Mouse (Mus musculus): Measurements from ENCODE around the gene Nlrc5.

The Nlrc5 gene

DNA sequence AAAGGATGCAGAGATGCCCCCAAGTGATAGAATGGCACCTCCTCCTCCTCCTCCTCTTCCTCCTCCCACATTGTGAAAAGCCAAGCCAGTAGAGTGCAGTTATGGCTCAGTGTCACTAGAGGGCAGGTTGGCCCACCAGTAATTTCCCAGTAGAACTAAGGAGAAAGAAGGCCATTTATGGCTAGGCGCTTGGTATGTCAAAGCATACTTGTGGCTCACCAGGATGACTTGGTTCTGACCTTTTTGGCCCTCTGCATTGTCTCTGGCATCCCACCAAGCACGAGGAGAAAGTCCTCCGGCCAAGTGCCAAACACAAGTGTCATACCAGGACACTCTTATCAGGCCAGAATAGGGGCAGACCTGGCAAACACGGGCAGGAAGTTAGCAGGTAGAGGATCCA, 94.1 kb downstream of the Nlrc5 start:
- DNase-seq (ENCODE audit: low read depth, low spot score) = no peak

DNA sequence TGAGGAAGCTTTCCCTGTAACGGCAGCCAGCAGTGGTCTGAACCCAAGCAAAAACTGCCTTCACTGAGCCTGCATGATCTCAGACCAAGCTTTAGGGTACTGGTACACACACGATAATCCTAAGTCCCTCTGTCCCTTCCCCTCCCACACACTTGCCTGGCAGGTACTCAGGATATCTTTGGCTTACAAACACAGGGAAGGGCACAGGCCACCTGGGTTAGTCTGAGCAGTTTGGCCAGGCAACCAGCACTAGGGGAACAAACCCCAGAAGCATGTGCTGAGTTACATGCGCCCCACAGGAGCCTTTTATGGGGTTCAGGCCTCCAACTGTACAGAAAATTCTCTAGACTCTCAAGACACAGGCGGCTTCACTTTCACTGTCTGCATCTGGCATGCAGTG, 95.7 kb downstream of the Nlrc5 start:
- DNase-seq (ENCODE audit: low read depth, low spot score) = no peak

DNA sequence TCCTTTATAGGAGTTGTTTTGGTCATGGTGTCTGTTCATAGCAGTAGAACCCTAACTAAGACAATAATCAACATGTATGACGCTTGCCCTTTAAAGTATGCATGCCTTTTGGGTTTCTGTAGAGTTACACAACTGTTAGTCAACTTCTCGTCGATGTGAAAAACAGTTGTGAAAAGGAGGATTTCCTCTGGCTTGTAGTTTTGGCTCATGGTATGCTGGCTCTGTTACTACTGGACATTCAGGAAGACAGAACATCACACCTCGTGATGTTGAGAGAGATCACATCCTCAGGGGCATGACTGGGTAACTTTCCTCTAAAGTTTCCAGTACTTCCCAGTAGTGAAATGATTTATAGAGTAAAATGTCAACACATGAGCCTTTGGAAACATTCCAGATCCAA, 96.5 kb downstream of the Nlrc5 start:
- DNase-seq (ENCODE audit: low read depth, low spot score) = no peak

DNA sequence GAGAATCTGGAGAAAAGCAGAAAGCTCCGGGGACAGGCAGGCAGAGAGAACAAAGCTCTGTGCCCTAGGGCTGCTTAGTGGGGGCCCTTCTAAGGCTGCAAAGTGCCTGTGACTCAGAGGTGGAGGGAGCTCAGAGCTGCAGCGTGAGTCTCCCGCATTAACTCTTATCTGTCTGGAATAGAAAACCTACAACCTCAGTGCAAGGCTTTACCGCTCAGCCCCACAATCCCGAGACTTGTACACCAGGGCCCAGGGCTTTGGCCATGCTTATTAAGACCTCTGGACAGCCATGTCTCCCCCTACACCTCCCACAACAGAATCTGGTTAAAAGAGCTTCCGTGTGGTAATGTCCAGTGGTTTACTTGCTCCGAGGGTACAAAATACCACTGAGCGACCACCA, 97.8 kb downstream of the Nlrc5 start:
- no peak for DNase-seq (ENCODE audit: low read depth, low spot score)

DNA sequence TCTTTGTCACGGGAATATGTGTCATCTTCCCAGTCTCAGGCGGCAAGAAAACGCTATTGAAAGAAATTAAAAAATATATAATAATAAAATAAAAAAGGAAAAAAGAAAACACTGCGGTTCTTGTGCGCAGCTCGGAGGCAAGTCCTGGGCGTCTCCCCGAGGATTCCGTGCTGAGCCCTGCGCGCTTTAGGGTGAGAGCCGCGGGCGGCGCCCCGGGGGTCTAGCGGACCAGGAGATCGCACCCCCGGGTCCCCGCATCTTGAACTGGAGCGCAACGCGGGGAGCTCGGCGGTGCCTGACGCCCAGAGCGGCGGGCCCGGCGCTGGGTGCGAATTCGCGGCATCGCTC, 98.3 kb downstream of the Nlrc5 start:
- no peak for DNase-seq (ENCODE audit: low read depth, low spot score)

DNA sequence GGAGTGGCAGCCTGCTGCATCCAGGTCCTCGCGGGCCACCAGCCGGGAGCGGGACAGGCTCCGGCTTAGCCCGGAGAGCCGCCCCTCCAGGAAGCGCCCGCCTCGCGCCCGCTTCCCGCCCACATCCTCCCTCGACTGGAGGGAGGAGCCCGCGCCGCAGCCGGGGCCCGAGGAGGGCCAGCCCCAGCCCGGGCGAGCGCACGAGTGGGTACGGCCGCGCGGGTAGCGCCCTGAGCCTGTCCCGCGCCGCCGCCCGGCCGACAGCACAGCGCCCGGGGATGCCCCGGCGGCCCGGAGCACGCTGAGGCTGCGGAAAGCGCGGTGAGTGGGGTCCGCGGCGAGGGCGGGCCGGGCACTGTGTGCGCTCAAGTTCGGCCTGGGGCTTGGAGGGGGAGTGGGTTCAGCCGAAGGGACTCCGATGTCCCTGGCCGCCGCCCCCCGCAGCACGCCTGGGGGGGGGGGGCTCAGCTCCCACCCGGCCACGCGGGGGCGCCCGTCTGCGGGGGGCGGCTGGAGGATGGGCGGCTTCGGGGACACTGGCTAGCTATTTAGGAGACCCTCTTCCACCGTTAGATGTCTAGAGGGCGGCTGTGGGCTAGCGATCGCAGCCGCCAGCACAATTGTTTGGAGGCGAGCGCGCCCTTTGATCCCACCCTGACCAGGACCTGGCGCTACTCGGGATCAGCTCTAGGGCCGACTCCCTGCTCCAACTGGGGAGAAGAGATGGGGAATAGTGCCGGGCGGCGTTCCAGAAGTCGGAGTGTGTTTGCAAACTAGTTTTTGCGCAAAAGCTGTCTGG, 98.9 kb downstream of the Nlrc5 start, which contains the start of gene Cpne2:
Gene Cpne2, plus strand, starts transcription at position 118 of the 799 bp plus-strand sequence.
- no peak for DNase-seq (ENCODE audit: low read depth, low spot score)

DNA sequence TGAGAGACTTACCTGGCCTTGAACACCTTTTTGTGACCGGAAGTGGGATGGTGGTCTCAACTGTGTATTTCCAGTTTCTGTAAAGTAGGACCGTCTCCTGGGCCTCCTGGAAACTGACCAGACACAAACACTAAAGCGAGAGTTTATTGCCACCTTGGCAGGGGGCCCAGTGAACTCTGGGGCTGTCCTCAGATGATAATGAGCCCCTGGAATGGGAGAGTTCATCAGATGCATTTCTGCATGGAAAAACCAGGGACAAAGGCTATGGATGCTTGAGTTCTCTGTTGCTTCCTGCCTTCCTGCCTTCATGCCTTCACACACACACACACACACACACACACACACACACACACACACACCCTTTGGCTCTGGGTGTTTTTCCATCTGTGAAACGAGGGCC, 100.5 kb downstream of the Nlrc5 start:
- no peak for DNase-seq (ENCODE audit: low read depth, low spot score)

DNA sequence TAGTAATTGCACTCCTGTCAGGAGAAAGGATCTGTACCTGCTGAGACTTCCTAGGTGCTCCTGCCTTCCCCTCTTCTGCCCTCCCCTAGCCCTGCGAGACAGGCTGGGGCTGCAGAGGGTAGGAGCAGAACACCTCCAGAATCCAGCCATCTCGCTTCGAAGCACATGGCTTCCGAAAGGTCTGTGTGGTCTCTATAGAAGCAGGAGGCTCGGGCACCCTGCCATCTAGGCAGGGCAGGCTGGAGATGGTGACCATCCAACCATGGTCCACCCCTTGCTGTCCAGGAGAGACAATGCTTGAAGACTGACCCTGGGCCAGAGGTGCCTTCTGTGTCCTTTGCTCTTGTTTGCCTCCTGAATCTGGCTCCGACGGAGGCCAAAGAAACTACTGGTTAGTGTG, 101.5 kb downstream of the Nlrc5 start:
- DNase-seq (ENCODE audit: low read depth, low spot score) = no peak

DNA sequence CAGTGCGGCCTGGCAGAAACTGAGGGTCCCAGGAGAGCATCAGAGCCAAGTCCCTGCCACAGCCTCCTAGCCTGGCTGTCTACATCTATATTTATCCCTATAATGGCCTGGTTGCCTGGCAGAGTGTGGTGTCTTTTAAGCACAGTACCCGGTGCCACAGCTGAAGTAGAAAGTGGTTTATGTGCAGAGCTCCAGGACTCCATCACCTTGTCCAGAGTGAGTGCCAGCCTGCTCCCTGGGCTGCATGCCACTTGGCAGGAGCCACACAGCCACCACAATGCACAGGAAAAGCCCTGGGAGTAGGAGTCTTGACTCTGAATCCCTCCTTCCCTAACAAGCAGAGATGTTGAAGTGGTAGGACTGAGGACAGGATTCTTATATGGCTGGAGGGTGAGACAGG, 103.3 kb downstream of the Nlrc5 start:
- DNase-seq (ENCODE audit: low read depth, low spot score) = no peak

DNA sequence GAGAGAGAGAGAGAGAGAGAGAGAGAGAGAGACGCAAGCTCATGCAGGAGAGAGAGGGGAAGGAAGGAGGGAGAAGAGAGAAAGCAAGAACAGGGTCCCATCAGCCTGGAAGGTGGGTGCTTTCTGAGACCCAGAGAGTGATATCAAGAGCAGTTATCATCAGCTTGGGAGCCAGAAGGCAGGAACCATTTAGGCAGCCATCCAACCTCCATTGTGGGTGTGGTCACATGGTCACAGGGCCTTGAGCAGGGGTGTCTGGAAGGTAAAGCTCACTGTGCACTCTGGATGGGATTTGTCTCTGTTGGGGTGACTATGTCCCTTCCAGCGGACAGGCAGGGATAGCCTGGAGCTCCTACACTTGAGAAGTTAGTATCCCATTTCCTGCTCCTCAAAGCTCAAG, 105.9 kb downstream of the Nlrc5 start:
- DNase-seq (ENCODE audit: low read depth, low spot score) = no peak

DNA sequence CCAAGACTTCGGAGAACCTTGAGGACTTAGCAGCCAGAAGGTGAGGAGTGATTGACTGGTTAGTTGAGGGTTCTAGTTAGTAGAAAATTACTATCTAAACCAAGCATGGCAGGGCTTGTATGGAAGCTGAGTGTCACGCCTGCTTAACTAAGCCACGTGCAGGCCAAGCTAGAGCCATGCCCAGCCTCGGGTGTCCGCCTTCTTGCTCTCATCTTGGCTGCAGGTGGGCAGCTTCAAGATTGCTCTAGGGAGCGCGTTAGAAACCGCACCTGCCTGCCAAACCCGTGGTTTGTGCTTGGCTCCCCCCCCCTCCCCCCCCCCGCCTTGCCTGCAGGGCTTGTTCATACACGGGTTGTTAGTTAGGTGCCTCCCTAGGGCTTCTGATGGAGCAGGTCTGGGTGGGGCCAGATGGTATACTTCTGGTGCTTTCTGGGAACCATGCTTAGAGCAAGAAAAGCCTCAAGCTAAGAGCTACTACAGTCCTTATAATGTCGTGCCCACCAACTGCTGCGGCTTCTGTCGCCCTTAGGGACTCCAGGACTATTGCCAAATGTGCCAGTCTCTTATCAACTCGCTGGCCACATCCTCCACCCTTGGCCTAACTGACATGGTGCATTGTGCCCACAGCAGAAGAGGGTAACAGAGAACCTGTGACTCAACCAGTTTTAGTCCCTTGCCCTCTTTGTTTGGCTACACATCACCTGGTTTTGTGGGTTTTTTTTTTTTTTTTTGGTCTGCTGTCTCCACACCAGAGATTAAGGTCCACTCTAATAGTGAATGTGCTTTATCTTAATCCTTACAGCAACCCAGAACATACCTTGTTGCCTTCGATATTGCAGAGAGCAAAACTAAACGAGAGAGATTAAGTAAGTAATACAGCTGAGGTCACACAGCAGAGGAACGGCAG, 107.0 kb downstream of the Nlrc5 start:
- DNase-seq (ENCODE audit: low read depth, low spot score) = no peak

DNA sequence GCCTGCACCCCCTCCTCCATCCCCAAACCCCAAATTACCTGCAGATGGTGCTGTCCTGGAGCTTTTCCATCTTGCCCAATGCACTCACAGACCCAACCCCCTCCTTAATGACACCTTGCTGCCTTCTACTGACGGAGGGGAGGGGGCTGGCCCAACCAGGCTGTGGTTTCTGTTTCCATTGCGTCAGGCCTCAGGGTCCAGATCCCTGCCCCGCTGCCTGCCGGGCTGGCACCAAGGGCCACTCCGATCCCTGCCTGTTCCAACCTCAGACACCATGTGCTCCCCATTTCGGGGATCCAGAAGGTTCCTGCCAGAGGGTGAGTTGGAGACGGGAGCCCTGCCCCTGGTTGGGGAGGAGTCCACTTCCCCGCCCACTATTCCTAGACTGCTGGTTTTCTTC, 109.8 kb downstream of the Nlrc5 start:
- no peak for DNase-seq (ENCODE audit: low read depth, low spot score)

DNA sequence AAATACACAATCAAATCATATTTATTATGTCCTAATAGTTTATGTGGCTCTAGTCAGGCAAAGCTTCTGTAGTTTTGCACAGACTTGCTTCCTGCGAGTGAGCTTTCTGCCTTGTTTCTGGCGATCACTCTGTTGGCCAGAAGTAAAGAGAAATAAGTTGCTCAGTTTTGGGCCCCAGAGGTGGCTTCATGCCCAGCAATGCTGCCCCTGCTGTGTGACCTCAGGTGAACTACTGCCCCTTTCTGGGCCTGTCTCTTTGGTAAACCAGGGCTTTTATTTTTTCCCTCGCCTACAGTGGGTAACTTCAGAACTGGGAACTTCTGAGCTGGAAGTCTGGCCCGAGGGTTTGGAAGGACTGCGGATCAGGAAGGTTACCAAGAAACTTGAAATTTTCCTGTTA, 114.9 kb downstream of the Nlrc5 start:
- DNase-seq (ENCODE audit: low read depth, low spot score) = no peak

DNA sequence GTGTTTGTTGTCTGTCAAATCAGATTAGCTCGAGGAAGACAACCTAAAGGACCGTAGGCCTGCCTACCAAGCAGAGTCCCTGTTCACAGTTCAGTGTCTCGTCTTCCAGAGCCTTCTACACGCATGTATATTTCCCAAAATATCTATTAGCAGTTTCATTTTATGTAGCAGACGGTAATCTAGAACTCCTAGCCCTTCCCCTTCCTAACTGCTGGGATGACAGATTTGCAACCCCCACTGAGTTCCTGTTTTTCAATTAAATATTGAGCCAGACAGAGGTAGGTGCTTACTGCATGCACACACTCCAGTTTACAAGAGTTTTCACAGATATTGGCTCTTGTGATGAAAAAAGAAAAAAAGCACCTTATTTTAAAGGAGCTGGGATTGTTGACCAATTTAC, 115.3 kb downstream of the Nlrc5 start:
- DNase-seq (ENCODE audit: low read depth, low spot score) = no peak

DNA sequence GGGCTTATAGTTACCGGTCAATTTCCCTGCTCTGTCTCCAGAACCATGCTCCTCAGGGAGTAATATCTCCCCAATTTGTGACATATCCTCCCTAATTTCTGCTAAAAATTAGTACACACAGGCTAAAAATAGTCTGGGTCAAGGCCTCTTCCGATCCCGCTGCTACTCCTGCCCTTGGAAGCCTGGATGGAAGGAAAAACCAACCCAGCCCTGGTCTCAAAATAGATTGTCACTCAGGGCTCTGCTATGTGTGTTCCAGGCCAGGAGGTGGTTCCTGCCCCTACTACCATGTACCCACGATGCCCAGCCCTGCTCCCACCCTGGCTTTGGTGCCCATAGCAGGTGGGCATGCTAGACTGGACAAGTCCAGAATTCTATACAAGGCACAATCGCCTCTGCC, 115.8 kb downstream of the Nlrc5 start:
- no peak for DNase-seq (ENCODE audit: low read depth, low spot score)

DNA sequence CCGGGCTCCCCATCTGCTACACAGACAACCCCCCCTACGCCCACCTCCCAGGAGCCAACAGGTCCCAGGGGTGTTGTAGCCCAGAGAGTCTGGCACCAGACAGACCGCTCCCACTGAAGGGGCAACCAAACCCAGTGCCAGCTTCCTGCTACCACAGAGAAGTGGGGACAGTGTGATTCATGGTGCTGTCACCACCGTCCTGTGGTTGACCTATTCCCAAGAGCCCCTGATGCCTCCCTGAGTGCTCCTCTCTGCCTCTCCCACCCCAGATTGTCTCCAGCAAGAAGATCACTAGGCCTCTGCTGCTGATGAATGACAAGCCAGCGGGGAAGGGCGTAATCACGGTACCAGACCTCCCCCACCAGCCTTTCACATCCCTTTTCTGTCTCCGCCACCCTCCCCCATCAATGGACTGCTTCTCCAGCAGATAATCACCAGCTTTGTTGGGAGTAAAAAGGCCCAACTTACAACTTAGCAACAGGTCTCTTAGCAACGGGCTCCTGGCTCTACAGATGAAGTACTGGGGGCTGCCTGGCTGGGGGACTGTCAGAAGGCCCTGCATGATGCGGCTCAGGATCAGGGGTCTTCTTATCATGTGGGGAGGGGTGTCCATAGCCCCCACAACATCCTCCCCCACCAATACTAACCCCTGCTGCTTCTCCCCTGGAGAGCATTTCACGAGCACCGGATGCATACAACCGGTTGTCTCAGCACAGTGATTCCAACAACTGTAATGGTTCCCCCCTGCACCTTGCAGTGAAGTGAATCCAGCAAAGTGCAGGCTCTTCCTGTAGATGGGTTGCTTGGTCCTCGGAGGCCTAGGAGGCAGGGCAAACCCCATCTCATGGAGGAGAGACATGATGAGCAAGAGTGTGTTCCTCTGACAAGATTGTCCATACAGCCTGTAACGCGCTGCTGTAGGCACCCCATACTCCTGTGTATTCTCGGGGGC, 117.6 kb downstream of the Nlrc5 start:
- DNase-seq (ENCODE audit: low read depth, low spot score) = peak; percentile 45

DNA sequence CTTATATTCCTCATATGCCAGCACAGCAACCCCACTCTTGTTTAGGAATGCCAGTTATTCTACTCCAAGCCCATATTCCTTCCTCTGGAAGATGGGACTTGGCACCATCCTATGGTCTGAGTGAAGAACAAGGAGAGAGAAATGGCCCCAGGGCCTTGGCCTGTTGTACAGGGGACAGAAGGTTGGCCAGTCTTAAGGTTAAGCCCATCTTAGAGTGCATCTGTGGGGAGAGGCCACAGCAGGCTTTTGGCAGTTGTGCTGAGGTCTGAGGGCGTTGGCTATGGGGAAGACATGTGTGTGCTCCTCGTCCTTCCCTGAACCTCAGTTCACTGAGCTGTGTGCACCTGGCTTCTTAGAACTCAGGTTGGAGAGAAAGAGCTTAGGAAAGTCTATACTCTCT, 118.5 kb downstream of the Nlrc5 start:
- no peak for DNase-seq (ENCODE audit: low read depth, low spot score)

DNA sequence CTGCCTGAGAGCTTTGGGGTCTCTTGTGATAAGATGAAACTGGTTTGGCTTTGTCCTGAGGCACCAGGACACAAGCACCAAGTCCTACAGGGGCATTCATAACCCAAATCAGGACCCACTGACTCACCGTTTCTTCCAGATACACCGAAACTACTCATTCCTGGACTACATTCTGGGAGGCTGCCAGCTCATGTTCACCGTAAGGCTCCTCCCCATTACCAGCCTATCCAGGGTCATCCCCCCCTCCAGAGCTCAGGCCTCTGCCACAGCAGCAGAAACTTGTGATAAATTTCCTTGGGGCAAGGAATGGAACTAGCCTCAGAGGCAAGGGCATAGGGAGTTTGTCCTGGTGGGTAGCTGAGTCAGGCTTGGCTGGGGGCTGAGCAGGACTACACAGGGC, 123.1 kb downstream of the Nlrc5 start:
- no peak for DNase-seq (ENCODE audit: low read depth, low spot score)

DNA sequence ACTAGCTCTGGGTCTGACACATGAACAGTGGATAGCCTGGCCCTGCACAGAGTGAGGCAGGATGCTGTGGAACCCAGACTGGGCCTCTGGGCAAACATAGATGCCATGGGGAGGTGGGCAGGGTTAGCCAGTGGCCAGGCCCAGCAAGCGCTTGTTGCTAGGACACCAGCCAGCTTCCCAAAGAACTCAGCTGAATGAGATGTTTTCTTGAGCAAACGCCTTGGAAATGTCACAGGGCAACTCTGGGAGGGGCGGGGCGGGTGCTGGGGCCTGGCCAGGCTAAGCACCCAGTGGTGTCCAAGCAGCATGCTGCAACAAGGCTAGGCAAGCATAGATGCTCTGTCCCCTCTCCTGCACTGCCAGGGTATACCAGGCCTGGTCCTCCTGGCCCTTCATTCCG, 127.1 kb downstream of the Nlrc5 start:
- no peak for DNase-seq (ENCODE audit: low read depth, low spot score)

DNA sequence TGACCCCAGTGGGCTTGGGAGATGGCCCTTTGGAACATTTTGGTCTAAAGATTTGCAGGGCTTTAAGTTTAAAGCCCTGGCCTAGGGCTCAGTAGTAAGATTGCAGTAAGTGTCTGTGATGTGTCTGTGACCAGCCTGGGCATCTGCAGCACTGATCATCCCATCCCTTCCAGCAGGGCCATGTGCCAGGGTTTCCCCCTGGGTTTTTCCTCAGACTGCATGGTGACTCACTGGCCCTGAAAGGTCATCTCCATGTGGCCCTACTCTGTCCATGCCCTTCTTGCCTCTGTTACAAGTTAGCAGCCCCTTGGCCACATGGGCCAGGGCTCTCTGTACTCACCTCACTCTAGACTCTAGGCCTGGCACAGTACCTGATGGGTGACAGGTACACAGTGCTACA, 130.3 kb downstream of the Nlrc5 start:
- no peak for DNase-seq (ENCODE audit: low read depth, low spot score)

DNA sequence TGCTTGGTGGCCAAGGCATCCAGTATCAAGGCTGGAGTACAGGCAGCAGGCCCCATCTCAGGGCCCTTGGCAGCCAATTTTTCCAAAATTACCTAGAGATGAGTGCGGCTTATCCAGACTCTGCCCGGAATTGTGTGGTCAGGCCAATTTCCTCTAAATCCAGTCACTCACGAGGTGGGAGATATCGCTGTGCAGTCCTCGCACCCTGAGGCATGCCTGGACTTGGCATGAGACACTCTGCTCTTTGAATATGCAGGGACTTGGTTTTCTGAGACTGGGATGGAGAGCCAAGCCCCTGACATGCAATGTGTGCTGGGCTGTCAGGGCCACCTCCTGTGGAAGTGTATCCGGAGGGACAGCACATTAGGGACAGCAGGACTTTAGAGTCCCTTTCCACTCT, 131.9 kb downstream of the Nlrc5 start:
- DNase-seq (ENCODE audit: low read depth, low spot score) = no peak
